Mouse (Mus musculus) ES-E14 (cell line): Measurements from ENCODE around the gene Fbxo36.

Source experiments
- CHD2 ChIP-seq: IDR thresholded peaks from 2 replicates; pipeline ENCODE4 v1.6.1; 2014; ENCODE audit warnings: mild to moderate bottlenecking, low read depth, low read length, inconsistent platforms
- MAFK ChIP-seq: IDR thresholded peaks from 2 replicates; pipeline ENCODE4 v1.6.1; 2014; ENCODE audit warnings: mild to moderate bottlenecking, low read depth, low read length, inconsistent platforms; ENCODE audit not compliant: insufficient read depth
- ZC3H11A ChIP-seq: IDR thresholded peaks from 2 replicates; pipeline ENCODE4 v1.6.1; 2012; ENCODE audit warnings: low read depth, mild to moderate bottlenecking, inconsistent platforms, low read length, borderline replicate concordance
- ZNF384 ChIP-seq: IDR thresholded peaks from 2 replicates; pipeline ENCODE4 v1.6.1; 2012; ENCODE audit warnings: low read depth, low read length, inconsistent platforms

- TF ChIP-seq ZNF384 = 0 out of 2 replicates have a peak, but pooled peaks have one; percentile 51
- TF ChIP-seq CHD2 = no peak
- TF ChIP-seq ZC3H11A = no peak
- TF ChIP-seq MAFK = no peak
These were observed 10.2 kb downstream of the Fbxo36 start for GRCm38 (mm10) chr1:84849804-84850203.
